13 mouse cellular contexts compared by ENCODE assay signal in genomic region chr14:91889141-91889631, GRCm38 (mm10).
DNase-seq lines count a peak whose midpoint lies in the region; ATAC-seq and TF ChIP-seq lines count a peak whose summit lies in the region.
"Had no signal": no experiment of that assay in that cellular context is flagged by ENCODE, and none has a peak within 500 bp of the region (broad histone marks: within the 10 kb centered on the region; RNA-seq: fewer than 3 reads in every experiment).

No protein-coding gene starts in this region.

- no peaks in the 10 kb centered on the region for H3K27me3 ChIP-seq in cerebellum, adult 2 months (ENCODE audit: control insufficient read depth, insufficient read depth, low read length)
- no peaks in the 10 kb centered on the region for H3K27me3 ChIP-seq in midbrain, embryonic 13.5 days
- H3K27me3 ChIP-seq in midbrain, embryonic 11.5 days (ENCODE audit: control insufficient read depth, insufficient read depth, low read length), result no peaks in the 10 kb centered on the region
- H3K27me3 ChIP-seq in hindbrain, embryonic 16.5 days (replicated peaks; ENCODE audit: control insufficient read depth, insufficient read depth, low read length), result no peaks in the 10 kb centered on the region
- H3K27me3 ChIP-seq in midbrain, postnatal 0 days (ENCODE audit: insufficient read depth, low read length), result no peaks in the 10 kb centered on the region
- H3K27me3 ChIP-seq: limb, embryonic 13.5 days; Patski had no signal

- no peak for TF ChIP-seq CTCF in cerebellum, adult 2 months (IDR thresholded peaks at IDR 0.05; ENCODE audit: borderline replicate concordance, insufficient read depth, low read depth, low read length)
- TF ChIP-seq CTCF in midbrain, postnatal 0 days (IDR thresholded peaks at IDR 0.05), result no peak

- no peak overlapping the region for H3K4me2 ChIP-seq in midbrain, embryonic 13.5 days (replicated peaks)
- no peak overlapping the region for H3K4me2 ChIP-seq in midbrain, embryonic 11.5 days
- H3K4me2 ChIP-seq in hindbrain, embryonic 16.5 days (ENCODE audit: low read length), result peak overlapping the region; percentile 17; the same call in 1 of the 2 replicates
- H3K4me2 ChIP-seq in midbrain, postnatal 0 days (ENCODE audit: low read depth, low read length, poor library complexity, severe bottlenecking), result no peak overlapping the region
- H3K4me2 ChIP-seq: limb, embryonic 13.5 days had no signal

- H3K4me3 ChIP-seq in cerebellum, adult 2 months (replicated peaks; ENCODE audit: insufficient read depth, low read depth, low read length), result no peak overlapping the region
- no peak overlapping the region for H3K4me3 ChIP-seq in midbrain, embryonic 13.5 days (replicated peaks)
- no peak overlapping the region for H3K4me3 ChIP-seq in midbrain, embryonic 11.5 days (ENCODE audit: low read depth, low read length)
- H3K4me3 ChIP-seq in hindbrain, embryonic 16.5 days (ENCODE audit: low read length), result no peak overlapping the region
- H3K4me3 ChIP-seq in midbrain, postnatal 0 days (ENCODE audit: low read depth, low read length), result no peak overlapping the region
- H3K4me3 ChIP-seq: heart, adult 2 months; limb, embryonic 13.5 days had no signal

- no peak for TF ChIP-seq POLR2A in cerebellum, adult 2 months (IDR thresholded peaks at IDR 0.05; ENCODE audit: borderline replicate concordance, insufficient read depth, low read length)

- WGBS in cerebellum, adult 2 months, result 11% methylated on average over 9 of the region's 9 CpGs
- WGBS in midbrain, embryonic 13.5 days, result 59% methylated on average over 9 of the region's 9 CpGs
- 69% methylated on average over 9 of the region's 9 CpGs for WGBS in midbrain, embryonic 11.5 days
- 53% methylated on average over 9 of the region's 9 CpGs for WGBS in hindbrain, embryonic 16.5 days
- 48% methylated on average over 9 of the region's 9 CpGs for WGBS in midbrain, postnatal 0 days

- peak; percentile 7 to 32 for DNase-seq in cerebellum, adult 2 months
- no peak for DNase-seq in cerebellum, adult 11 months
- DNase-seq in midbrain, embryonic 11.5 days (ENCODE audit: low spot score, missing footprints), result no peak
- peak; percentile 76 for DNase-seq in midbrain, postnatal 0 days (ENCODE audit: low spot score)
- DNase-seq in thymus, postnatal 36 days, result no peak
- DNase-seq in lung, postnatal 4 days, result no peak
- DNase-seq: heart, adult 2 months had no signal

- H3K9ac ChIP-seq in midbrain, embryonic 13.5 days (replicated peaks), result no peak overlapping the region
- no peak overlapping the region for H3K9ac ChIP-seq in midbrain, embryonic 11.5 days (ENCODE audit: low read length)
- no peak overlapping the region for H3K9ac ChIP-seq in hindbrain, embryonic 16.5 days (ENCODE audit: low read depth, low read length)
- no peak overlapping the region for H3K9ac ChIP-seq in midbrain, postnatal 0 days (replicated peaks; ENCODE audit: low read length, poor library complexity, severe bottlenecking)
- H3K9ac ChIP-seq: limb, embryonic 13.5 days had no signal

- H3K27ac ChIP-seq in cerebellum, adult 2 months (ENCODE audit: insufficient read depth, low read length), result no peak overlapping the region
- no peak overlapping the region for H3K27ac ChIP-seq in midbrain, embryonic 13.5 days
- no peak overlapping the region for H3K27ac ChIP-seq in midbrain, embryonic 11.5 days (ENCODE audit: low read depth, low read length)
- H3K27ac ChIP-seq in hindbrain, embryonic 16.5 days (ENCODE audit: low read depth, low read length), result no peak overlapping the region
- no peak overlapping the region for H3K27ac ChIP-seq in midbrain, postnatal 0 days (ENCODE audit: low read depth, low read length)
- H3K27ac ChIP-seq: heart, adult 2 months; limb, embryonic 13.5 days had no signal

- H3K36me3 ChIP-seq in midbrain, embryonic 13.5 days, result no peaks in the 10 kb centered on the region
- H3K36me3 ChIP-seq in midbrain, embryonic 11.5 days (ENCODE audit: control insufficient read depth, insufficient read depth, low read length), result no peaks in the 10 kb centered on the region
- no peaks in the 10 kb centered on the region for H3K36me3 ChIP-seq in hindbrain, embryonic 16.5 days (ENCODE audit: control insufficient read depth, insufficient read depth, low read length)
- no peaks in the 10 kb centered on the region for H3K36me3 ChIP-seq in midbrain, postnatal 0 days (ENCODE audit: insufficient read depth, low read length)
- H3K36me3 ChIP-seq: limb, embryonic 13.5 days had no signal

- H3K4me1 ChIP-seq in cerebellum, adult 2 months (ENCODE audit: control insufficient read depth, insufficient read depth, low read length), result no peaks in the 10 kb centered on the region
- no peaks in the 10 kb centered on the region for H3K4me1 ChIP-seq in midbrain, embryonic 13.5 days (replicated peaks)
- H3K4me1 ChIP-seq in midbrain, embryonic 11.5 days (ENCODE audit: control insufficient read depth, insufficient read depth, low read length), result no peaks in the 10 kb centered on the region
- no peaks in the 10 kb centered on the region for H3K4me1 ChIP-seq in hindbrain, embryonic 16.5 days (ENCODE audit: control insufficient read depth, insufficient read depth, low read depth, low read length)
- no peaks in the 10 kb centered on the region for H3K4me1 ChIP-seq in midbrain, postnatal 0 days (ENCODE audit: insufficient read depth, low read length)
- H3K4me1 ChIP-seq: limb, embryonic 13.5 days had no signal

- 0 out of 2 replicates have a peak, but pooled peaks have one; percentile 20 for ATAC-seq in midbrain, embryonic 13.5 days
- no peak for ATAC-seq in midbrain, embryonic 11.5 days (ENCODE audit: low FRiP score)
- ATAC-seq in hindbrain, embryonic 16.5 days, result peak; percentile 91
- ATAC-seq in midbrain, postnatal 0 days (ENCODE audit: low FRiP score), result no peak; the same call in 1 of the 2 replicates
- ATAC-seq: intestine, embryonic 16.5 days; lung, postnatal 0 days; Patski had no signal

- no peaks in the 10 kb centered on the region for H3K9me3 ChIP-seq in midbrain, embryonic 13.5 days
- H3K9me3 ChIP-seq in midbrain, embryonic 11.5 days (ENCODE audit: control insufficient read depth, low read length), result no peaks in the 10 kb centered on the region
- H3K9me3 ChIP-seq in hindbrain, embryonic 16.5 days (ENCODE audit: control insufficient read depth, low read length), result no peaks in the 10 kb centered on the region
- no peaks in the 10 kb centered on the region for H3K9me3 ChIP-seq in midbrain, postnatal 0 days (ENCODE audit: low read length)

Comparison
In these comparisons a context has a peak if more than half of its experiments do, and no peak if none do; other contexts are left out.
1. DNase-seq: peak in cerebellum, adult 2 months (2 of 2) and midbrain, postnatal 0 days (single experiment); none in cerebellum, adult 11 months (single experiment), midbrain, embryonic 11.5 days (single experiment), thymus, postnatal 36 days (0 of 2) and lung, postnatal 4 days (0 of 2).
2. ATAC-seq: peak in midbrain, embryonic 13.5 days (single experiment) and hindbrain, embryonic 16.5 days (single experiment); none in midbrain, embryonic 11.5 days (single experiment) and midbrain, postnatal 0 days (single experiment).